Mouse (Mus musculus) thymus, adult 2 months (tissue): ENCODE results near the gene Gm5617.

ENCODE experiments used
- CTCF ChIP-seq: fragments of 200-500 bp; IDR thresholded peaks from 2 replicates; pipeline ENCODE4 v1.5.1; 2012; ENCODE audit warnings: mild to moderate bottlenecking, control low read depth, low read length, moderate library complexity, borderline replicate concordance; ENCODE audit not compliant: control insufficient read depth, poor library complexity, insufficient read depth; ENCODE audit errors: extremely low read depth
- POLR2A ChIP-seq: fragments of 200-500 bp; IDR thresholded peaks from 2 replicates; pipeline ENCODE4 v1.6.1; 2012; ENCODE audit warnings: mild to moderate bottlenecking, low read length, control low read depth, moderate library complexity; ENCODE audit not compliant: control insufficient read depth, poor library complexity, insufficient read depth; ENCODE audit errors: extremely low read depth

- TF ChIP-seq CTCF (no peak), POLR2A (no peak)
Observed at GRCm38 (mm10) chr9:48447783-48448209, 47.4 kb upstream of the Gm5617 start.
